Mouse (Mus musculus) hindbrain, postnatal 0 days (tissue): ENCODE data around the gene Erfe. TPM values are rescaled to one million over a fixed set of nuclear protein-coding genes. Genes with fewer than 3 reads are reported as not detected.

Experiments
- ATAC-seq: fragments of 200-750 bp; cut with Nextera tagmentation; 2 replicates; pipeline ENCODE4 v1.8.0; 2017; ENCODE audit warnings: mild to moderate bottlenecking, moderate TSS enrichment, moderate library complexity
- DNase-seq: peaks from one replicate; pipeline ENCODE4 v3.0.0-alpha.2; 2015; ENCODE audit warnings: low spot score
- H3K27ac ChIP-seq: fragments of 300-500 bp; sonication (generic); 2 replicates; pipeline ENCODE4 v1.5.1; 2014; ENCODE audit warnings: mild to moderate bottlenecking
- H3K27me3 ChIP-seq: fragments of 300-500 bp; sonication (generic); 2 replicates; pipeline ENCODE4 v1.6.1; 2014; ENCODE audit warnings: low read length, mixed read lengths; ENCODE audit not compliant: insufficient read depth
- H3K36me3 ChIP-seq: fragments of 300-500 bp; sonication (generic); 2 replicates; pipeline ENCODE4 v1.6.1; 2014; ENCODE audit warnings: low read length, mixed read lengths; ENCODE audit not compliant: insufficient read depth
- H3K4me1 ChIP-seq: fragments of 300-500 bp; sonication (generic); 2 replicates; pipeline ENCODE4 v1.6.1; 2014; ENCODE audit warnings: antibody characterized with exemption, low read length, mixed read lengths; ENCODE audit not compliant: insufficient read depth
- H3K4me2 ChIP-seq: fragments of 300-500 bp; sonication (generic); 2 replicates; pipeline ENCODE4 v1.6.1; 2014; ENCODE audit warnings: low read depth, mild to moderate bottlenecking, low read length, moderate library complexity, mixed read lengths
- H3K4me3 ChIP-seq: fragments of 300-500 bp; sonication (generic); 2 replicates; pipeline ENCODE4 v1.5.1; 2014; ENCODE audit warnings: low read length
- H3K9ac ChIP-seq: fragments of 300-500 bp; sonication (generic); replicated peaks from 2 replicates; pipeline ENCODE4 v1.6.1; 2014; ENCODE audit warnings: mild to moderate bottlenecking, low read length, moderate library complexity, mixed read lengths
- H3K9me3 ChIP-seq: fragments of 300-500 bp; sonication (generic); 2 replicates; pipeline ENCODE4 v1.6.1; 2016; ENCODE audit warnings: low read length, mixed read lengths
- CTCF ChIP-seq: IDR thresholded peaks from 2 replicates; pipeline ENCODE4 v1.5.1; 2016; ENCODE audit warnings: antibody characterized with exemption, control low read depth, low read depth
- WGBS: fragments of 180-500 bp; shearing (Covaris S2); extraction: QIAGEN DNeasy Blood & Tissue Kit; methylation state at CpG from one replicate; pipeline ENCODE4 v1.1.7; 2014; 5-methylcytosine and 5-hydroxymethylcytosine counted together
- polyA plus RNA-seq: library from polyadenylated mRNA; unstranded; fragments of >200 nt; fragmentation: Nextera tagmentation; extraction: Ambion mirVana; gene quantifications from 2 replicates; pipeline ENCODE4 v1.2.1, GENCODE M21; 2015
- total RNA-seq: library from RNA; depleted of rRNA; stranded (reverse); fragments of >200 nt; gene quantifications from 2 replicates; pipeline ENCODE4 v1.2.3, GENCODE M21; 2014

The Erfe gene
- total and polyA plus RNA-seq, 2 experiments from 2014 or later, result 0.15 to 0.42 TPM

DNA sequence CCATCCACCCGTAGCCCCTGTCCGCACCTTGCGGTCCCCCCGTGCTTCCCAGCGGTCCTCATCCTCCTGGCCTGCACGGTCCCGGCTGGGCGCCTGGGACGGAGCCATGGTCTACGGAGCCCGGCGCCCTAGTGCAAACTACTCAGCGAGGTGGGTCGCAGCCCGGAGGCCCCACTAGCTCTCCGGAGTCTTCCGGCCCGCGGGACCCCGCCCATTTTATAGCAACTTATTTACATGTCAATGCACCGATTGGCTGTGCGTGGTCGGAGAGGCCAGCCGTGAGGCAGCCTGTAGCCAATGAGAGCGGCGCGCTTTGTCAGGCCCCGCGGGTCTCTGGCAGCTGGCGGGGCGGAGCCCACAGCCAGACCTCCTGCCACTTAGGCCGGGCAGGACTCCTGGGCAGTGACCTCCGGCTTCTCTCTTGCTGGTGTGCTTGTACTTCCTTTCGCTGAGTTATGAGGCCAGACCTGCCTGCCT is 46.8 kb downstream of the Erfe start:
- under 1% methylated on average over 34 of the region's 34 CpGs for WGBS
- ATAC-seq, result peak; percentile 92

DNA sequence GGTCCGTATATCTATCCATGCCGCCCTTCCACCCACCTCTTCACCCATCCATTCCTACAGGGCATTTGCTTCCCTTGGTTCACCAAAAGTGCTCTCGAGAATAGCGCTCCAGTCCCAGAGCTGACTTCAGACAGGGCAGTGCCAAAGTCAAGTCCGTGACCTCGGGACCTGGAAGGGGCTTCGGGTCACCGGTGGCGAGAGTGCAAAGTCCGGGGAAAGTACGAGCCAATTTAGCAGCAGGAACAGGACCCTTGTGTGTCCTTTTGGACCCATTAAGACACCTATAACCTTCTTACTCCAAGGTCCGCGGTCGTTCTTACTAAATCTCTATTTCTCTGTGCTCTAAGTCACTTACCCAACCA is 47.3 kb downstream of the Erfe start:
- Histone ChIP-seq H3K4me3 (peak overlapping the region; percentile 65), H3K4me2 (peak overlapping the region; percentile 96), H3K27me3 (no peaks in the 10 kb centered on the region), H3K27ac (peak overlapping the region; percentile 91), H3K36me3 (peaks cover 20% of the 10 kb centered on the region; the same call in 1 of the 2 replicates), H3K4me1 (peaks cover 9% of the 10 kb centered on the region; the same call in 1 of the 2 replicates), H3K9ac (peak overlapping the region; percentile 83), H3K9me3 (no peaks in the 10 kb centered on the region)
- WGBS, result under 1% methylated on average over 14 of the region's 14 CpGs
- ATAC-seq, result no peak
- TF ChIP-seq CTCF, result no peak
- no peak for DNase-seq

More for the DNA sequence above, 46.8 kb downstream of the Erfe start:
- peak overlapping the region; percentile 96 for H3K4me2 ChIP-seq
- H3K36me3 ChIP-seq, result peaks cover 16% of the 10 kb centered on the region; the same call in 1 of the 2 replicates
- peak; percentile 98 for DNase-seq
- H3K4me3 ChIP-seq, result peak overlapping the region; percentile 65
- H3K4me1 ChIP-seq, result peaks cover 9% of the 10 kb centered on the region; the same call in 1 of the 2 replicates
- peak overlapping the region; percentile 83 for H3K9ac ChIP-seq
- no peaks in the 10 kb centered on the region for H3K9me3 ChIP-seq
- peak overlapping the region; percentile 91 for H3K27ac ChIP-seq
- no peaks in the 10 kb centered on the region for H3K27me3 ChIP-seq
- TF ChIP-seq CTCF, result no peak

DNA sequence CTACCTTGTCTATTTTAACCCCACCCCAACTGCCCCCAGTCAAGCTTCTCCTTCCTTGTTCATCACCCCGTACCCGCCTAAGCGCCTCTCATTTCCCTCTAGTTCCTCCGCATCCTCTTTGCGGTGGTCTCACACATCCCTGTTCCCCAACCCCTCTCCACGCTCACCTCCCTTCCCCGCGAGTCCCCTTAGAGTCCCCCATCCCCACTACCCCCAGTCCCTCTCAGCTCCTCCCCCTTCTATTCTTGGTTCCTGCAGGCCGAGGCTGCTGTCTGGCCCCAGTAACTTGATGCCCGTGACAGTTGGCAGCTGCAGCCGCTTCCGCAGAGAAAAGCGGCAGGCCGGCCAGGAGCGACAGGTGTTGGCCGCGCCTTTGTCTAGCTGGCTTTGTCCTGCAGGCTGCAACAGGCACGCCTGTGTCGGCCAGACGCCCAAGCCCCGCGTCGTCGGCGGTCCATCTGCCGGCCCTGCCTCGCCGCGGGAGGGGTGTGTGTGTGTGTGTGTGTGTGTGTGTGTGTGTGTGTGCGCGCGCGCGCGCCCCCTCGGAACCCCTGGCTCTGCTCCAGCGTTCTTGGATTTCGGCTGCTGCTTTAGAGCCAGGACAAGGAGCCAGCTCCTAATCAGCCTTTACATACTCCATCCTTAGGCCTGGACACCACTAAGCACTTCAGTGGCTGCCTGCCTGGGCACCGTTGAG is 47.8 kb downstream of the Erfe start, which contains the start of gene Hes6:
TSS of gene Hes6 (minus strand) at position 141 of the 697 bp plus-strand sequence.
- 1% methylated on average over 39 of the region's 39 CpGs for WGBS
- peaks cover 9% of the 10 kb centered on the region; the same call in 1 of the 2 replicates for H3K4me1 ChIP-seq
- no peaks in the 10 kb centered on the region for H3K27me3 ChIP-seq
- H3K27ac ChIP-seq, result peak within 1 kb of the TSS; percentile 91
- H3K9ac ChIP-seq, result peak within 1 kb of the TSS; percentile 83
- peak; percentile 92 for DNase-seq
- no peaks in the 10 kb centered on the region for H3K9me3 ChIP-seq
- peaks cover 20% of the 10 kb centered on the region; the same call in 1 of the 2 replicates for H3K36me3 ChIP-seq
- no peak for TF ChIP-seq CTCF
- ATAC-seq, result peak; percentile 75
- peak within 1 kb of the TSS; percentile 65 for H3K4me3 ChIP-seq
- H3K4me2 ChIP-seq, result peak within 1 kb of the TSS; percentile 96

DNA sequence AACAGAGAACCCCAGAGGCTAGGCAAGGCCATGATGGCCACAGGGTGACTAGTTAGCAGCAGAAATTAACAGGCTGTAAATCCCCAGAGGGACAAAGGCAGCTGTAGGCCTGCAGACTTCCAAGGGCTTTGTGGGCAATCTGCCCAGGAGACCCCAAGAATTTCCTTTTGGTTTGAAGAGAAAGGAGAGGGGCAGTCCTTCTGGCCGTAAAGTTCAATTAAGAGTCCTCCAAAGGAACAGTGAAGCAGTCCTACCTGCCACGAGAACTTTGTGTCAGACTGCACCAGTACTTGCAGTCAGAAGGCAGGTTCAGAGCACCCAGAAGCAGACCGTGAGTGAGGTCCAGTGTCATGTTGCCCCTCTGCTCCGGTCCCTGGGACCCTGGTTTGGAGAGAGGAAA is 48.7 kb downstream of the Erfe start:
- no peaks in the 10 kb centered on the region for H3K9me3 ChIP-seq
- ATAC-seq (no peak), DNase-seq (peak; percentile 35)
- H3K27me3 ChIP-seq, result no peaks in the 10 kb centered on the region
- peak overlapping the region; percentile 91 for H3K27ac ChIP-seq
- peak overlapping the region; percentile 96 for H3K4me2 ChIP-seq
- no peak overlapping the region for H3K4me3 ChIP-seq
- TF ChIP-seq CTCF, result no peak
- 43% methylated on average over 4 of the region's 4 CpGs for WGBS
- peak overlapping the region; percentile 83; the same call in 1 of the 2 replicates for H3K9ac ChIP-seq
- peaks cover 24% of the 10 kb centered on the region; the same call in 1 of the 2 replicates for H3K36me3 ChIP-seq
- peaks cover 9% of the 10 kb centered on the region; the same call in 1 of the 2 replicates for H3K4me1 ChIP-seq

DNA sequence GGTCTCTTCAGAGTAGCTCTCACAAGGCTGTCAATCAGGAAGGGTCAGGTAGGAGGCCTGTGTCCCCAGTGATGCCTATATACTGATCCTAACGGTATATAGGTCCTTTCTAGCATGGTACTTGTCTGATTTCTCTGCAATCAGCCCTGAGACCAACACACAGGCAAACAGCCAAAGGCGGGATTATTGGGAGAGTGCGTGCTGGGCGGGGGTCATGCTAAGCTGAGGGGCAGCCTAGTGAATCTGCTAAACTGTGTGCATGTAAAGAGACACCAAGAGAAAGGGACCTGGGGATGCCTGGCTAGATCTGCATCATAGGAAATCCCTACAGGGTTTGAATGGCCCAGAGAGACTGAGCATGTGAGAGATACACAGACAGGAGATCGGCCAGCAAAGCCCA is 49.1 kb downstream of the Erfe start:
- H3K9ac ChIP-seq, result peak overlapping the region; percentile 83; the same call in 1 of the 2 replicates

DNA sequence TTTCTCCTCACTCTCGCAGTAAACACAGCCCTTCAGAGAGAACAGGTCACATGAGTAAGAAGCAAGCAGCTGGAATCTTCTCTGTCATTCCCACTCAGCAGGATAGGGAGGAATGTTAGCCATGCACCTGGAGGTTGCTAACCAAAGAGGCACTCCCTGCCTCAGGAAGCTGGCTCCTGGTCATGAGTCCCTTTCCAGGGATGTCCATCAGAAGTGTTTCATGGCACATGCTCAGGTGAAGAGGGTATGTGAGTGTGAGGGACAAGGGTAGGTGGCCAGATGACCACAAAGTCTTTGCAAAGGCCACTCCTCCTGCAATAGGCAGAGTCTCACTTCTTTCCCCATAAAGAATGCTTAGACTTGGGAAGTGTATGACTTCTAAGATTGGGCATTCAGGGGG is 51.8 kb downstream of the Erfe start:
- H3K9me3 ChIP-seq, result no peaks in the 10 kb centered on the region
- no peaks in the 10 kb centered on the region for H3K27me3 ChIP-seq

More for the DNA sequence above, 49.1 kb downstream of the Erfe start:
- H3K27me3 ChIP-seq, result no peaks in the 10 kb centered on the region
- no peak overlapping the region for H3K4me2 ChIP-seq
- ATAC-seq, result no peak
- H3K4me1 ChIP-seq, result peaks cover 9% of the 10 kb centered on the region; the same call in 1 of the 2 replicates
- no peaks in the 10 kb centered on the region for H3K9me3 ChIP-seq
- H3K36me3 ChIP-seq, result peaks cover 24% of the 10 kb centered on the region; the same call in 1 of the 2 replicates
- peak overlapping the region; percentile 91 for H3K27ac ChIP-seq
- WGBS, result 38% methylated on average over 5 of the region's 5 CpGs
- H3K4me3 ChIP-seq, result no peak overlapping the region
- TF ChIP-seq CTCF, result no peak
- peak; percentile 39 for DNase-seq

More for the DNA sequence above, 51.8 kb downstream of the Erfe start:
- peaks cover 24% of the 10 kb centered on the region; the same call in 1 of the 2 replicates for H3K36me3 ChIP-seq
- 72% methylated on average over 1 of the region's 1 CpGs for WGBS
- DNase-seq (no peak), ATAC-seq (no peak)
- no peak overlapping the region for H3K9ac ChIP-seq
- 0 out of 2 replicates have a peak, but pooled peaks cover 2% of the 10 kb centered on the region for H3K4me1 ChIP-seq
- H3K4me3 ChIP-seq, result no peak overlapping the region
- H3K27ac ChIP-seq, result no peak overlapping the region
- TF ChIP-seq CTCF, result no peak
- H3K4me2 ChIP-seq, result no peak overlapping the region
